Mouse (Mus musculus) heart, embryonic 15.5 days (tissue): ENCODE measurements around the gene Ikzf4. TPM values are rescaled to one million over a fixed set of nuclear protein-coding genes. Genes with fewer than 3 reads are reported as not detected.
A peak's percentile ranks its signal among the peaks of the same experiment; 100 is the strongest.
"Not testable (repeated sequence)": the region's sequence is repeated elsewhere in the genome, so short reads cannot be mapped to it uniquely, and the experiment has no call there.

Experiments used
- ATAC-seq: fragments of 200-750 bp; cut with Nextera tagmentation; replicated peaks from 2 replicates; pipeline ENCODE4 v1.8.0; 2017; ENCODE audit warnings: low read depth, moderate TSS enrichment; ENCODE audit not compliant: insufficient number of reproducible peaks, insufficient read depth, low FRiP score
- H3K27ac ChIP-seq: fragments of 300-500 bp; sonication (generic); 2 replicates; pipeline ENCODE4 v1.5.1; 2015; ENCODE audit warnings: mild to moderate bottlenecking, inconsistent platforms
- H3K27me3 ChIP-seq: fragments of 300-500 bp; sonication (generic); 2 replicates; pipeline ENCODE4 v1.6.1; 2015; ENCODE audit warnings: inconsistent platforms
- H3K36me3 ChIP-seq: fragments of 300-500 bp; sonication (generic); 2 replicates; pipeline ENCODE4 v1.6.1; 2015; ENCODE audit warnings: mild to moderate bottlenecking, inconsistent platforms
- H3K4me1 ChIP-seq: fragments of 300-500 bp; sonication (generic); replicated peaks from 2 replicates; pipeline ENCODE4 v1.6.1; 2015; ENCODE audit warnings: inconsistent platforms
- H3K4me2 ChIP-seq: fragments of 300-500 bp; sonication (generic); 2 replicates; pipeline ENCODE4 v1.6.1; 2015; ENCODE audit warnings: inconsistent platforms, mild to moderate bottlenecking, moderate library complexity
- H3K4me3 ChIP-seq: fragments of 300-500 bp; sonication (generic); 2 replicates; pipeline ENCODE4 v1.5.1; 2015; ENCODE audit warnings: mild to moderate bottlenecking, inconsistent platforms
- H3K9ac ChIP-seq: fragments of 300-500 bp; sonication (generic); 2 replicates; pipeline ENCODE4 v1.6.1; 2015; ENCODE audit warnings: mild to moderate bottlenecking, inconsistent platforms
- H3K9me3 ChIP-seq: fragments of 300-500 bp; sonication (generic); replicated peaks from 2 replicates; pipeline ENCODE4 v1.6.1; 2016; ENCODE audit warnings: inconsistent platforms
- WGBS: fragments of 180-500 bp; shearing (Covaris S2); methylation state at CpG from one replicate; pipeline ENCODE4 v1.1.7; 2015; ENCODE audit warnings: mixed read lengths; 5-methylcytosine and 5-hydroxymethylcytosine counted together
- polyA plus RNA-seq: library from polyadenylated mRNA; unstranded; fragments of >200 nt; fragmentation: Nextera tagmentation; extraction: Ambion mirVana; gene quantifications from 2 replicates; pipeline ENCODE4 v1.2.1, GENCODE M21; 2015

Ikzf4 gene
- polyA plus RNA-seq, 1 experiment from 2014 or later, result 1.4 TPM

DNA sequence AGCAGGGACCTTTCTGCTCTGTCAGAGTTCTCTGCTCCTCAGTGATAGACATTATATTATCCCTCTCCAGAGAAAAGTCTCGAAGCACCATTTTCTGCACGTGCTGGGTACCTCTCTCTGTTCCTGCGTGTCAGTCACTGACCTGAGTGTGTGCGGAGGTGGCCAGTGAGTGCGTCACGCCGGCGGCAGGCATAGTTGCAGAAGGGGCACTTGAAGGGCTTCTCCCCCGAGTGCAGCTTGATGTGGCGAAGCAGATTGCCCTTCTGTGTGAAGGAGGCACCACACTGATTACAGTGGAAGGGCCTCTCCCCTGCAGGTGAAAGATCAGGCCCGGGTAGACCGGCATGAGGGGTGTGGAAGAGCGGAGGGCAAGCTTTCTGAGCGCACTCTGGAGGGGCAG lies 5.8 kb downstream of the Ikzf4 start:
- H3K9ac ChIP-seq, result no peak overlapping the region
- peaks cover 11% of the 10 kb centered on the region for H3K4me1 ChIP-seq
- no peak overlapping the region for H3K4me2 ChIP-seq
- H3K27me3 ChIP-seq, result no peaks in the 10 kb centered on the region
- no peaks in the 10 kb centered on the region for H3K9me3 ChIP-seq
- H3K36me3 ChIP-seq, result no peaks in the 10 kb centered on the region
- no peak for ATAC-seq
- H3K4me3 ChIP-seq, result no peak overlapping the region
- H3K27ac ChIP-seq, result no peak overlapping the region
- 70% methylated on average over 14 of the region's 14 CpGs for whole genome bisulfite sequencing

DNA sequence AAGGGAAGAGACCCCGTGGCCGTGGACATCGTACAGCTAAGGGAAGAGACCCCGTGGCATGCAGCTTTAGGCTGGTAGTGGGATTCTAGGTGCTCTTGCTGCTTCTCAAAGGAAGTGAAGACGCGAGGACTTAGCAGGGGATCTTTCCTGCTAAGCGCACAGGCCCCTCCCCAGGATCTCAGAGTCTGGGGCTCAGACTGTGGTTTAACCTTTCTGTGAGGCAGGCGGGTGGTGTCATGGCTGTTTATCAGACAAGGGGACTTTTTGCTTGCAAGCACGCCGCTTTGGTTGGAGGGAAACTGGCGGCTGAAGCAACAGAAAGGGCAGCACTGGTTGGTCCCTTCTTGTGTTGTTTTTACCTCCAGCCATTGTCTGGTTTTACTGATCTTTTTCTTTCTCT lies 8.8 kb downstream of the Ikzf4 start:
- 20% methylated on average over 11 of the region's 11 CpGs for WGBS
- Histone ChIP-seq H3K4me3 (0 out of 2 replicates have a peak overlapping the region, but pooled peaks have one; percentile 12), H3K4me2 (peak overlapping the region; percentile 30), H3K36me3 (no peaks in the 10 kb centered on the region; the same call in 1 of the 2 replicates), H3K27ac (0 out of 2 replicates have a peak overlapping the region, but pooled peaks have one; percentile 1), H3K9me3 (no peaks in the 10 kb centered on the region), H3K9ac (0 out of 2 replicates have a peak overlapping the region, but pooled peaks have one; percentile 32), H3K4me1 (peaks cover 8% of the 10 kb centered on the region), H3K27me3 (no peaks in the 10 kb centered on the region; the same call in 1 of the 2 replicates)
- no peak for ATAC-seq

DNA sequence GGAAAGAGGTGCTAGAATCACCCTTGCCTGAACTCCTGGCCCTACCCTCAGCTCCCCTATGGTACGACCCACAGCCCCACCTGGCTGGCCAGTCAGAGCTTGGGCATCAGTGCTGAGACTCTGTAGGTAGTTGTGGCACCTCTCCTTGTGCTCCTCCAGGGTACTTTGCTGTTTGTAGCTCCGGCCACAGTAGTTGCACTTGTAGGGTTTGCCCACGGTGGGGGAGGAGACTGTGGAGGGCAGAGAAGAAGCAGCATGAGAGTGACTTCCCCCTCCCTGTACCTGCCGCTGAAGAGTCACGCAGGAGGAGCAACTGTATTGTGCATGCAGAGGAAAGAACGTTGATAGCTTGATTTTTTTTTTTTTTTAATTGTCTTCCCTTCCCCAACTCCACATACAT lies 9.2 kb downstream of the Ikzf4 start:
- Histone ChIP-seq H3K36me3 (no peaks in the 10 kb centered on the region; the same call in 1 of the 2 replicates), H3K27ac (no peak overlapping the region), H3K4me1 (peaks cover 4% of the 10 kb centered on the region; the same call in 1 of the 2 replicates), H3K9ac (no peak overlapping the region), H3K9me3 (no peaks in the 10 kb centered on the region), H3K4me3 (no peak overlapping the region), H3K4me2 (peak overlapping the region; percentile 30; the same call in 1 of the 2 replicates), H3K27me3 (no peaks in the 10 kb centered on the region; the same call in 1 of the 2 replicates)
- 51% methylated on average over 6 of the region's 6 CpGs for WGBS
- no peak for ATAC-seq

DNA sequence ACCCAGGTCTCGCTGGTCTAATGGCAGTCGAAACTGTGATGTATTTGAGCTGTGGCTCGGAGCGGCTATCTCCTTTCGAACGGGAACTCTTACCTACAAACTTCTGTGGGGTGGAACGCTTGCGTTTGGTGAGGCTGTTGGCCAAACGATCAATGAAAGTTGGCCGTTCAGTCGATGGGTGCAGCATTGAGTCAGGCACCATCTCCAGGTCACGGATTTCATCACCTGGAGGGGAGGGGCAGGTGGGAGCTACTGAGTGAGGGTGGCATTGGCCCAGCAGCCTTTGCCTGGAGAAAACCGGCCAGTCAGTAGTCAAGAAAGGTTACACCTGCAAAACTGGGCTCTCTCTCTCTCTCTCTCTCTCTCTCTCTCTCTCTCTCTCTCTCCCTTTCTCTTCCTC lies 10.1 kb downstream of the Ikzf4 start:
- Histone ChIP-seq H3K36me3 (no peaks in the 10 kb centered on the region; the same call in 1 of the 2 replicates), H3K4me1 (peaks cover 4% of the 10 kb centered on the region; the same call in 1 of the 2 replicates), H3K9ac (no peak overlapping the region), H3K9me3 (no peaks in the 10 kb centered on the region), H3K27ac (no peak overlapping the region), H3K4me3 (no peak overlapping the region), H3K4me2 (no peak overlapping the region), H3K27me3 (no peaks in the 10 kb centered on the region; the same call in 1 of the 2 replicates)
- 92% methylated on average over 13 of the region's 13 CpGs for WGBS
- ATAC-seq, result no peak

DNA sequence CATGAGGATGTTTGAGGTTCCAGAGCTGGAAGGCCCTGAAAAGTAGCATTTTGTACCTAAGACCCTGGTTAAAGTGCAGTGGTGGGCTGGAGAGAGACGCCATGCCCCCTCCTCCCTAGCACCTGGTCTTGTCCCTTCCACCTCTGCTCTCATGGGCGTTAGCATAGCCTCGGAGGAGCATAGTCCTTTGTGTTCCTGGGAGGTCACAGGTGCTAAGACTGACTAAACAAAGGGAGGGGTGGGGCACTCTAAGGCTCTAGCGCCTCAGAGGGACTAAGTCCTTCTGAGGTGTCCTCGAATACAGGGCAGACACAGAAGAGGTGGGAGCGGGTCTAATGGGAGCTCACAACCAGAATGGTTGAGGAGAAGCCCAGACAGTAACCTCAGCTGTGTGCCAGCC lies 14.2 kb downstream of the Ikzf4 start:
- no peaks in the 10 kb centered on the region; the same call in 1 of the 2 replicates for H3K27me3 ChIP-seq

DNA sequence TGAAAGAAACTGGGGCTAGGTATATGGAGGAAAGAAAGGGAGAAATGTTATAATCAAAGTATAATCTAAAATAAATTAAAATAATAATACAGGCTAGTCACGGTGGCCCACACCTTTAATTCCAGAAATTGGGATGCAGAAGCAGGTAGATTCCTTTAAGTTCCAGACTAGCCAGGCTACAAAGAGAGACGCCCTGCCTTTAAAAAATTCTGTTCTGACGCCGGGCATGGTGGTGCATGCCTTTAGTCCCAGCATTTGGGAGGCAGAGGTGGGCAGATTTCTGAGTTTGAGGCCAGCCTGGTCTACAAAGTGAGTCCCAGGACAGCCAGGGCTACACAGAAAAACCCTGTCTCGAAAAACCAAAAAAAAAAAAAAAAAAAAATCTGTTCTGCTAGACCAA lies 15.5 kb downstream of the Ikzf4 start:
- ATAC-seq, H3K4me2 ChIP-seq, H3K9me3 ChIP-seq, H3K9ac ChIP-seq, H3K27ac ChIP-seq, H3K4me3 ChIP-seq, H3K27me3 ChIP-seq, H3K4me1 ChIP-seq, H3K36me3 ChIP-seq: not testable (repeated sequence)
- WGBS, result 81% methylated on average over 5 of the region's 5 CpGs

More for the DNA sequence above, 14.2 kb downstream of the Ikzf4 start:
- Histone ChIP-seq H3K4me3 (no peak overlapping the region), H3K9me3 (no peaks in the 10 kb centered on the region), H3K4me2 (no peak overlapping the region), H3K36me3 (no peaks in the 10 kb centered on the region; the same call in 1 of the 2 replicates), H3K27ac (no peak overlapping the region), H3K4me1 (no peaks in the 10 kb centered on the region), H3K9ac (no peak overlapping the region)
- WGBS, result 36% methylated on average over 6 of the region's 6 CpGs
- ATAC-seq, result no peak

DNA sequence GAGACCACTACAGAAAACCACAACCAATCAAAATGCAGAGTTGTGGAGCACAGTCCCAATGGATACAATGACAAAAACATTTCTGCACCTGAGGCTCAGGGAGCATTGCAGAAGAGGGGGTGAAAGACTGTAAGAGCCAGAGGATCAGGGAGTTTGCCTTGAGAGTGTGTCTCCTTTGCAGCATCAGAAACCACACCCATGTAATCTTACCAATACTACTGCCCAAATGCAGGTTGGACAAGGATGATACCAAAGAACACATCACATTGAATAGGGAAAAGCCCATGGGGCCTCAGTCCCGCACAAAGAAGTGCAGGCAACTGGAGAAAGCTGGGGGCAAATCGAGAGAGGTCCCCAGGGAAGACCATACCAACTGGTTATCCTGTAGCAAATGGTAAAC lies 16.0 kb downstream of the Ikzf4 start:
- Histone ChIP-seq H3K4me2 (no peak overlapping the region), H3K4me1 (peaks cover 6% of the 10 kb centered on the region), H3K36me3 (peaks cover 7% of the 10 kb centered on the region), H3K27me3 (no peaks in the 10 kb centered on the region; the same call in 1 of the 2 replicates), H3K4me3 (no peak overlapping the region), H3K9me3 (no peaks in the 10 kb centered on the region), H3K27ac (no peak overlapping the region), H3K9ac (no peak overlapping the region)
- 78% methylated on average over 2 of the region's 2 CpGs for WGBS
- no peak for ATAC-seq

DNA sequence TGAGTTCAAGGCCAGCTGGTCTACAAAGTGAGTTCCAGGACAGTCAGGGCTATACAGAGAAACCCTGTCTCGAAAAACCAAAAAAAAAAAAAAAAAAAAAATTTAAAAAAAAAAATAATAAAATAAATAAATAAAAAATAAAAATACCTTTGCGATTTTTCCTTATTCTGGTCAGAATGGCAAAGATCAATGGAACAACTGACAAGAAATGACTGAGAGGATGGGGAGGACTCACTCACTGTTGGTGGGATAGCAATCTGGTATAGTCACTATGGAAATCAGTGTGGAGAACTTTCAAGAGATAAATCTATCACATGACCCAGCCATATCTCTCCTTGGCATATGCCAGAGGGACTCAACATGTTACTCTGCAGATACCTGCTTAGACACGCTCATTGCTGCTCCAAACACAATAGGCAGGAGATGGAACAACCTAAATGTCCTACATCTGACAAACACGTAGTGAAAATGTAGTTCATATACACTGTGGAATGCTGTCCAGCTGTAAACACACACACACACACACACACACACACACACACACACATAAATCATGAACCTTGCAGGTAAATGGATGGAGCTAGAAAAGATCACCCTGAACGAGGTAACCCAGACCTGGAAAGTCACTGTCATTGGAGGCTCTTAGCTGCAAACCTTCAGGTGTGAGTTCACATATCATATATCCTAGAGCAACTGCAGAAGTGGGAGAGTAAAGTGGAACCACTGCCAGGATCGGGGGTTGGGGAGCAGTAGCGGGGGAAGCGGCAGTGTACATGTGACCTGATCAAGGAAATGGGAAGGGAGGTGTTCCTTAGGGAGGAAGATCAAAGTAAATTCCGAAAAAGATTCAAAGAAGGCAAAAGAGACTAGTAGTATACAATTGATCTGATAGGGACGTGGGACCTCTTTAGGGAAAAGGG lies 18.1 kb downstream of the Ikzf4 start:
- H3K4me1 ChIP-seq, result peaks cover 6% of the 10 kb centered on the region
- H3K4me3 ChIP-seq, result no peak overlapping the region
- H3K4me2 ChIP-seq, result no peak overlapping the region
- H3K27me3 ChIP-seq, result no peaks in the 10 kb centered on the region
- WGBS, result 75% methylated on average over 10 of the region's 10 CpGs
- ATAC-seq, result no peak
- H3K9me3 ChIP-seq, result no peaks in the 10 kb centered on the region
- H3K27ac ChIP-seq, result no peak overlapping the region
- H3K36me3 ChIP-seq, result peaks cover 23% of the 10 kb centered on the region
- no peak overlapping the region for H3K9ac ChIP-seq

DNA sequence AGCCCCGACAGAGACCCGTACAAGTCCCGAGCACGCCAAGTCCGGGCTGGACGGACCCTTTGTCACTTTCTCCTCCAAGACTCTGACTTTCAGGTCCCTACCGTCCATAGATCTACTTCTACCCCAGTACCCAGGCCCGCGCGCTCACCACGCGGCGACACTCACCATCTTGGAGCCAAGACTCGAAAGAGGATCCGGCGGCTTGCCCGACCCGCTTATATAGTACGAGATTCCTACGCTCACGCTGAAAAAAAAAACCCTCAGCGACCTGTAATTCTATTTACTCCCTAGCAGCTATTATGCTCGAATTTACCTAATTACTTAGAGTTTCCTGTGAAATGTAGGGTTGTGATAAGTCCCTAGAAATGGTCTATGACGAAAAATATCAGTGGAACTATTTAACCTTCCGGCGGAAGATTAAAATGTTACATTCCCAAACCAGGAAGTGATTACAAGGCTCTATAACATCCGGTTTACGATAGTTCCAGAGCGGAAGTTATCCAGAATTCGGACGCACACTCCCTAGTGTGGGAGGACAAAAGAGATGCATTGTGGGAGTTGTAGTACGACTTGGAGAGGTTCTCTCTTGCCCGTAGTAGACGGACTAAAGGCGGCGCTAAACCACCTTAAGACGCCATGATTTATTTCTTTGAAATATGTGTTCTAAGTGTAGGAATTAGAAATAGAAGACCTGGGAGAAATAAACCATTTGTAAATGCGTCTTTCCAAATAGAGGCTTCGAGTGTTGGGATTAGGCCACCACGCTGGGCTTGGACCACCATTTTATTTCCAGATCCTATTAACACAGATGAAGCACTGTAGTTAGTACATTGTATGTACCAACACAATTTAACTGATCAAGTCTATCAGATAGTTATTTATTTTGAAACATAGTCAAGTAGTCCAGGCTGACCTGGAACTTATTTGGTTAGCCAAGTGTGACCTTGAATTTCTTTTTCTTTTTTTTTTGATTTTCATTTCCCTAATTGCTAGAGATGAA lies 19.2 kb downstream of the Ikzf4 start, which contains the start of gene Rps26:
Gene Rps26, minus strand, starts transcription at position 437 of the 1,000 bp plus-strand sequence.
- peak; percentile 96 for ATAC-seq
- Histone ChIP-seq H3K36me3 (peaks cover 23% of the 10 kb centered on the region), H3K4me1 (peaks cover 6% of the 10 kb centered on the region), H3K4me2 (peak within 1 kb of the TSS; percentile 81), H3K27me3 (no peaks in the 10 kb centered on the region), H3K4me3 (peak within 1 kb of the TSS; percentile 78), H3K9me3 (no peaks in the 10 kb centered on the region), H3K27ac (peak within 1 kb of the TSS; percentile 69), H3K9ac (peak within 1 kb of the TSS; percentile 95)
- WGBS, result under 1% methylated on average over 40 of the region's 40 CpGs

DNA sequence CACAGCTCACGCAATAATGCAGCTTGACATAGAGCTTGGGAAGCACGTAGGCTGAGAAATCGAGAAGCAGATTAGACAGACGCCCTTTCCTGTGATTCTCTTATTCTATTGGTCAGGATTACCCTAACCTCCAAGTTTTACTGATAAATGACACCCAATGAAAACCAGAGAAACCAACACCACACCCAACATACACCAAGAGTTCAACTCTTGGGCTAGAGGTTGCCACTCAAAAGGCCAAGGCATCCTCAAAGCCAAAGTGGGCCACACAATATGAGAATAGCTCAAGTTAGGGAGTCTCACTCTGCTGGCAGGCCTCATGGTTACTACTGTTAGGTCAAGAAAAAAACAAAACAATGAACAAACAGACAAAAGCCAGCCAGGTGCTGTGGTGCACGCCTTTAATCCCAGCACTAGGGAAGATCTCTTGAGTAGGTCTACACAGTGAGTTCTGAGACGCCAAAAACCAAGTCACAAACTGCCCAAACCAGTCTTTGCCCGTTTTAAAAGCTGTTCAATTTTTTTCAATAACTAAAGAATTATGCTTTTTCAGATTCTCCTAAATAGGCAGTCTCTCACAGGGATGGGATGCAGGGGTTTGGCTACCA lies 20.4 kb downstream of the Ikzf4 start:
- Histone ChIP-seq H3K4me3 (peak overlapping the region; percentile 78), H3K27ac (peak overlapping the region; percentile 69), H3K36me3 (peaks cover 23% of the 10 kb centered on the region), H3K9ac (peak overlapping the region; percentile 95), H3K4me2 (peak overlapping the region; percentile 81), H3K27me3 (no peaks in the 10 kb centered on the region), H3K9me3 (no peaks in the 10 kb centered on the region), H3K4me1 (peaks cover 6% of the 10 kb centered on the region)
- no peak for ATAC-seq
- WGBS, result 34% methylated on average over 7 of the region's 7 CpGs
